Mouse (Mus musculus) adrenal gland, postnatal 4 days (tissue): ENCODE measurements around the gene Ptms. TPM values are rescaled to one million over a fixed set of nuclear protein-coding genes. Genes with fewer than 3 reads are reported as not detected.
A peak's percentile ranks its signal among the peaks of the same experiment; 100 is the strongest.
"Not testable (repeated sequence)": the region's sequence is repeated elsewhere in the genome, so short reads cannot be mapped to it uniquely, and the experiment has no call there.

ENCODE experiments used
- DNase-seq, 2 experiments: peaks; one replicate each; pipeline ENCODE4 v3.0.0; 2021 to 2022; ENCODE audit warnings: low spot score in 2 of 2, mixed read lengths in 2 of 2
- total RNA-seq, 2 experiments: library from RNA; stranded (reverse); gene quantifications; 2 replicates each; pipeline ENCODE4 v1.2.3; 2021

Gene Ptms
- total RNA-seq, 2 experiments from 2014 or later = 692 to 728 TPM

- DNase-seq = no peak
Observed at GRCm38 (mm10) chr6:124907767-124908166, 12.1 kb downstream of the Ptms start.

- no peak for DNase-seq
Observed at GRCm38 (mm10) chr6:124904991-124905860, 14.7 kb downstream of the Ptms start.

GRCm38 (mm10) chr6:124904161-124904981 lies 15.5 kb downstream of the Ptms start:
- no peak for DNase-seq

GRCm38 (mm10) chr6:124903580-124904151 lies 16.2 kb downstream of the Ptms start:
- peak; percentile 95 to 97 for DNase-seq

GRCm38 (mm10) chr6:124901851-124902250 lies 18.1 kb downstream of the Ptms start:
- DNase-seq = no peak

- no peak for DNase-seq
Observed at GRCm38 (mm10) chr6:124900801-124901480, 19.0 kb downstream of the Ptms start.

GRCm38 (mm10) chr6:124900056-124900800 lies 19.7 kb downstream of the Ptms start:
- DNase-seq = no peak

- no peak for DNase-seq
Observed at GRCm38 (mm10) chr6:124898359-124898758, 21.5 kb downstream of the Ptms start.

DNA sequence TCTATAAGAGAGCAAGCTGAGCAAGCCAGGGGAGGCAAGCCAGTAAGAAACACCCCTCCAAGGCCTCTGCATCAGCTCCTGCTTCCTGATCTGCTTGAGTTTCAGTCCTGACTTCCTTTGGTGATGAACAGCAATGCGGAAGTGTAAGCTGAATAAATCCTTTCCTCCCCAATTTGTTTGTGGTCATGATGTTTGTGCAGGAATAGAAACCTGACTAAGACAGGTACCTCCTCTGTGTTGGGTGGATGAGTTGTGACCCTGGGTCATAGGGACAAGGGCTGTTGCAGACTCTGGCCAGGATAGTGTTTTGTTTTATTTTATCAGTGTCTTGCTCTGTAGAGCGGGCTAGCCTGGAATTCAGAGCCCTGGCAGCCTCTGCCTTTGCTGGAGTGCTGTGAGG lies 25.8 kb downstream of the Ptms start:
- not testable (repeated sequence) for DNase-seq

GRCm38 (mm10) chr6:124890997-124891396 lies 28.9 kb downstream of the Ptms start:
- DNase-seq = no peak

- no peak for DNase-seq
Observed at GRCm38 (mm10) chr6:124888555-124889125, 31.3 kb downstream of the Ptms start.

DNA sequence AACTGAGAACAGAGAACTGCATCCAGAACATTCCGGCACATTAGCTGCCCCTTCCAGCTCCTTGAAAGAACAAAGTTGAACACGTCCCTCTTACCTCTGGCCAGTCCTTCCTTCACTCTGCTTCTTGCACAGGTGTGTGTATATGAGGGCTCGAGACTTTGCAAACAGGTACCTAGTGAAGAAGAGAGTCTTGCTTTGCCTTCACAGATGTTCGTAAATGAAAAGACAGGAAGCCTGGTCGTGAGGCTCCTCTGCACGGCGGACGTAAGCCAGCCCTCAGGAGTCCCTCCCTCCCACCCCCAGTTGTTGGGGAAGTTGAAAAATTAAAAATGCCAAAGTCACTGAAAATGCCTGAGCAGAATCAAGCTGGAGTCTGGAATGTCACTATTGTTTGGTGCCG lies 31.9 kb downstream of the Ptms start, which contains the start of gene Cd4:
Gene Cd4, minus strand, starts transcription at position 236 of the 400 bp plus-strand sequence.
- DNase-seq = no peak

DNA sequence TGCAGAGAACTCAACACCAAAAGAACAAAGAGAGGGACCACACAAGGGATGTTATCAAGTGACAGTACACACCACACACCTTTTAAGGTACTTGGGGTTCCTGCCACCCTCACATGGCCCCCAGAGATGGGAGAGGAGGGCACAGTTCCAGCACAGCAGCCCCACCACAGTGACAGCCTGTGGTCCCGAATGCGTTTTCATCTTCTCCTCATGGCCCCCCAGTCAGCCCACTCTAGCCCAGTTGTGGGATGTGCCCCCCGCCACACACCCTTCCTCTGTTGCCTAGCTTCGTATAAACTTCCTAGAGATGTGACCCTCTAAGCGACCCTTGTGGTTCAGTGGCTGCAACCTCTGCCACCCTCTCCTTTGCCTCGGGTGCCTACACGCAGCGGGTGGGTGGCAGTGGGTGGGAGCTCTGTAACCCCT lies 33.9 kb downstream of the Ptms start:
- no peak for DNase-seq

DNA sequence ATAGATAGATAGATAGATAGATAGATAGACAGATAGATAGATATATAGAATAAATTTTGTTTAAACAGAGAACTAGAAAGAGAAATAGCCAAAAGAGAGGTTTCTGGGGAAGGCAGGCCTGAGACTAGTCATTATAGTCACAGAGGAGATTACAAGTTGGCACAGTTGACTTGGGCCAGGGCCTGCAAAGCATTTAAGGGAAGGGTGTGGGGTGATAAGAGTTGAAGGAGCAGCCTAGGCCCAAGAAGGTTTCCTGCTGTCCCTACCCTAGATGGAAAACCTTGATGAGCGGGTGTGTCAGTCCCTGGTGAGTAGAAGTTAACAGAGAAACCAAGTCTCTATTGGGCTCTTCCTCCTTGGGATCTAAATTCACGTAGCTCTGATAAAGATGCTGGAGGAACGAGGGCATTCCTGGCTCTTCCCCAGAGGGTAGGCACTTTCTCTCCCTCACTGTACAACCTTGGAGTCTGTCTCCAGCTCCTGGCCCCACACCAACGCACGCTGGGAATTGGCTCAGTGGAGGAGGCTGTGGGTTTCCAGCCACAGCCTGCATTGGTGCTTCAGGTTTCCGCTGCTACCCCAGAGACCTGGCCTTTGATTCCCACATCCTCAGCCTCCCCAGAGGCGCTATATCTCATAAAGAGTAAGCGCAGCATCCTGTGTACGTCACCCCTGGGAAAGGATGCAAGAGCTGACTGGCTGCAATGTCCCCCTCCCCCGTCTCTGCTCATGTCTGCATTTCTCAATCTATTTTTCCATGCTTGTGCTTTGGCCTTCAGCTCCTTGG lies 35.0 kb downstream of the Ptms start:
- DNase-seq = no peak

GRCm38 (mm10) chr6:124883351-124883750 lies 36.6 kb downstream of the Ptms start:
- DNase-seq = no peak

DNA sequence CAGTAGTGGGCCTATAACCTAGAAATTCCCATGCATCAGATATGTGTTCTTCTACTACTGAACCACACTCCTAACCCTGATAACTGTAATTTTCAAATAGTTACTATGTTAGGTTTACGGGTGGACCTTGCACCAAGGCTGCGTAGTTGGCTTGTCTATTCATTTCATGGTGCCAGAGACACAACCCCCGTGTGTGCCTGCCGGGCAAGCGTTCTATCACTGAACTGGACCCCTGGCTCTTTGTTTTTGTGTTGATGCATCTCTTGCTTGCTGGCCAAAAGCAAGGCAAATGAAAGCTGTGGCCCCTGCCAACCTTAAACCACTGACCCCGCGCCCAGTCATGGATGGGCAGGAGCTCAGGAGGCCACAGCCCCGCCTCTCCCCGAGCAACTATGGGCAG lies 38.1 kb downstream of the Ptms start:
- no peak for DNase-seq

- no peak for DNase-seq
Observed at GRCm38 (mm10) chr6:124879390-124879789, 40.5 kb downstream of the Ptms start.

GRCm38 (mm10) chr6:124874348-124874747 lies 45.6 kb downstream of the Ptms start:
- no peak for DNase-seq

GRCm38 (mm10) chr6:124866560-124866959 lies 53.3 kb downstream of the Ptms start:
- DNase-seq = no peak
